Mouse (Mus musculus) CH12F3 (cell line): ENCODE measurements around the gene Kcnj15.

Experiments used
- in situ Hi-C: fragments of 300-500 bp; cut with MboI; formaldehyde crosslinking; loops from 2 replicates; pipeline ENCODE4 v1.14.3; 2020; ENCODE audit warnings: low sequenced_read_pairs

Kcnj15 gene

DNA sequence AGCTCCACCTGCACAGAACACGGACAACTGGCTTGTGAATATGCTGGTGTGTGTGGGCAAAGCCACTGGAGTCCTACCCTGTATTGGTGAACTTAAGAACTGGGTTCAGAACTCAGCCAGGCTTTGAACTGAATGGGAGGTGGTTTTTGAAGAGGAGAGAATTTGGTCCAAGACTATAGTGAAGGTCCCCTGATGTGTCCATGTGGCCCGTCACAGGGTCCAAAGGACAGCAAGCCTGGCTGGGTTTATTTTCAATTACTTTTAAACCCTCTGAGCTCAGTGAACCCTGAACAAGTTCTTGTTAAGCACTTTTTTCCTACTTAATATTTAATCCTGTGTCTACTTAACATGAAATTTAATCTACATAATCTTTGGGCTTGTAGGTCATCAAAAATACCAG lies 30.3 kb downstream of the Kcnj15 start:
- in situ Hi-C loops: no loop called here

DNA sequence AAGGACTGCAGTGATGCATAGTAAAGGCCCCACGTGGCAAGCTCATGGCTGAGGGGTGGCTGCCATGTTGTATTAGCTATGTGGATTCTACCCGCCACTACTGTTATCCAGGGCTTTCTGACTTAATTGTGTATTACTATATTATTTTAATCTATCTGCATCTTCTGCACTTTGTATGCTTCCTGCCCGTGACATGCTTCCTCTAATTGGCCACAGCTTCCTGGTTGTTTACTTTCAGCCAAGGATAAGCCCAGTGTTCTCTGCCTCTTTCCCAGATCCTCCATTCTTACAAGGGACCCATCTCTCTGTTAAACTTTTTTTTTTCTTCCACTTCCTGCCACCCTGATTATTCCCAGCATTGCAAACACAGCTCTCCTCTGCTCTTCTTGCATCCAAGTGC lies 32.0 kb downstream of the Kcnj15 start:
- in situ Hi-C loops: no loop called here

DNA sequence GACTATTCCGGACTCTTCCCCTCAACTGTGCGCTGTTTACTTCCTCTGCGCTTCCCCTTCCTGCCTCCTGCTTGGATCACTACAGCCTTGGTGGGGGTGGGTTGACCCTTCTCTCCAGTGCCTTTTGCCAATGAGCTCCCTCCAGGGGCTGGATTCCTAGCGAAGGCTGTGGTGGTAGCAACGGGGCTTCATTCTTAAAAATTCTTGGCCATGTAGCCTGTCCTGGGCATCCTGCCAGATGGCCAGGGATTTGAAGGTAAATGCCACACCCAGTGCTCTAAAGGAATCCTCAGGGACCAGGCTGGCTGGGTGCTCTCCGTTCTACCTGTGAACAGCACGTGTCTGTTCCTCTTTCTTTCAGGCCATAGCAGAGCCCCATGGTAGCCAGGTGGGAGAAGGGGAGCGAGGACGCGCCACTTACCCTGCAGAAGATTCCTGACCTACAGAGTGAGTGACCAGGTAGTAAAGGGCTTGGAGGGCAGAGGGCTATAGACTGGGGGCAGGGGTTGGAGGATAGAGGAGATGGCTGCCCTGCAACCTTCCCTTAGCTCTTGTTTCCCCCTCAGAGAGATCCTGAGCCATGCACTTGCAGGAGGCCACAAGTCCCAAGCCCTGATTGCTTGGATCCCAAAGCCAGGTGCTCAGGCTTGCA lies 34.2 kb downstream of the Kcnj15 start:
- in situ Hi-C loops: no loop called here

DNA sequence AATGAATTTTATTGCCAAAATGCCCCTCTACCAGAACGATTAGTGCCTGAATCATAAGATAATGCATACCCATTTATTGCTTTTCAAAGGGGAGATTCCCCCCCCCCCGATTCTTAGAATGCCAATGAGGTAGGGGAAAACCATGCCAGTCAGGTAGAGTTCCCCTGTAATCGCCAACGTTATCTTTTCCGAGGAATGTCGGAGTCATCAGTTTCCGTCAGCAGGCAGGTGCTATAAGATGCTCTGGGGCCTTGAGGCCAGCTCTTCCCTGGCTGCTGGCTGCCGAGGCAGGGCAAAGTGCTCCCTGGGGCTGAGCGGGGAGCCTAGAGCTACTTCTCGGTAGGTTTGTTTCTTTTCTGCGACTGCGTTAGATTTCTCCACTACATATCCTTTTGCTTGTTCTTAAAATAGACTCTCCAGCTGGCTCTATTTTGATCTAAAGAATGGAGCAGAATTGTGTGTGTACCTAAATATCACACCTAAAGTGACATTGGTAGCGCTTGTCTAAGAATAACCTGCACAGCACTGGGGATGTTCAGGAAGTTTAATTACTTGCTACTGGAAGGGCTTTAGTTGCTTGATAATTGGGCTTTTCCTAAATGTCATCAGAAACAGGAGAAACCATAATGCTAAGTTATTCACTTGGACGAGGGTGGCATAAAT lies 35.6 kb downstream of the Kcnj15 start:
- in situ Hi-C loops: no loop called here

DNA sequence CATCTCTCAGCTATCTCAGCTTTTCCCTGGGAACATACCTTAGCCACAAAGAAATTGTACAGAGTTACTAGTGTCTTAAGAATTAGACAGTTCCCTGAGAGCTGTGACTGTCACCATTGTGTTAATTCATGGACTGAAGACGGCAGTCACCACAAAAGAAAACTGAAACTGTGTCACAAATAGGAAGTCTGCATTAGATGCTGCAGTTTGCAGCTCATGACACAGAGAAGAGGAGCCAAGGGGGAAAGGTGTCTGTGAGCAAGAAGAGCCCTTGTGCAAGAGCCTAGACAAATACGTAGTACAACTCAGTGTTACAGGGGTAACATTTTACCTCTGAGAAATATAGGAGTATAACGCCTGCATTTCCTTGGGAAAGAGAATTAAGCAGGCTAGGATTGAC lies 40.3 kb downstream of the Kcnj15 start:
- in situ Hi-C loops: no loop called here

DNA sequence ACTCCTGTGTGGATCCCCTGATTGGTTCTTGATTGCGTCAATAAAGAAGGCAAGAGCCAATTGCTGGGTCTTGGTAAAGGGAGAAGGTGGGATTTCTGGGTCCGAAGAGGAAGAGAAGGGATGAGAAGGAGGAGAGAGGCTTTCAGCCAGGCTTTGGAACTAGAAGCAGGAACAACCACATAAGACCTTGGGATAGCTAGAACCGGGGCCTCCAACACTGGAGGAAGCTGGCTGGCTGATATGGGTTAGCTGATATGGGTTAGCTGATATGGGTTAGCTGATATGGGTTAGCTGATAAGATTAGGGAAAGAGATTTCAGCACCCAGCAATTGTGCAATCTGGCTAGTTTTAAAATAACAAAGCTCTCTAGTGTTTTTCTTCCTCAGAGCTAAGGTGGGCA lies 44.3 kb downstream of the Kcnj15 start:
- in situ Hi-C loops: no loop called here

DNA sequence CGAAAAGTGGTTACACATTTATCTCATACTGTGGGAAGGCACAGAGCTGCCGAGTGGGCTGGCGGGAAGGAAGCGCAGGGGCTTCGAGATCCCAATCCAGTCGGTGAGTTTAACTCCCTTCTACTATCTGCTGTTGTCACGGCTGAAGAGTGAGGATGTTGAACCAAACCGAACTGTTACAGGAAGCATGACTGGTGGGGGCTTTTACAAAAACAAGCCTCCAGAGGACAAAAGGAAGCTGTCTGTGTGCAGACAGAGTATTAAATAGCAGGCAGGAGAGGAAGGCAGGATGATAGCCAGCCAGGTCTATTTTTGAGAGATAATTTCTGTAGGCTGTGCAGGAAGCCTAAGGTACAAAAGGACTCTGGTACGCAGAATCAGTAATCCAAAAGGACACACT lies 46.3 kb downstream of the Kcnj15 start:
- in situ Hi-C loops: no loop called here

DNA sequence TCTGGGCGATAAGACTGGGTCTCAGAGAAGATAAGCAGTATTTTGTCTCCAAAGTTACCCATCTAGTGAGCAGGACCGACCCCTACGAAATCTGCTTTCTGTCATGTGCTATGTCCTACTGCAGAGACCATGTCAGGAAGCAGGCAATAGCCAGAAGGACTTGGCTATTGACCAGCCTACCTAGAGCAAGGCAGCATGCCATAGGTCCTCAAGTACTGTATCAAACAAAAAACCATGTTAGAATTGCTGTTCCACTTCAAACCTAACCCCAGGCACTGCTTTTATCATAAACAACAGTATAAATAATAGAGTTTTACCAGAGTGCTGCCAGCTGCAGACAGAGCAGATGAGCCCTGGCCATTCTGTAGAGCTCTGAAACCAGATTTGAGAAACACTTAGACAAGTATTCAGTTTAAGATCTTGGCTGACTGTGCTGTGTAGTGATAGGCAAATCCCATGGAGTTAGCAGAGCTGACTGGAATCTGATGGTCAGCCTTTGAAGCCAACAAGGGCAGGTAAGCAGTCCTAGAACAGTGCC lies 50.5 kb downstream of the Kcnj15 start:
- in situ Hi-C loops: no loop called here

DNA sequence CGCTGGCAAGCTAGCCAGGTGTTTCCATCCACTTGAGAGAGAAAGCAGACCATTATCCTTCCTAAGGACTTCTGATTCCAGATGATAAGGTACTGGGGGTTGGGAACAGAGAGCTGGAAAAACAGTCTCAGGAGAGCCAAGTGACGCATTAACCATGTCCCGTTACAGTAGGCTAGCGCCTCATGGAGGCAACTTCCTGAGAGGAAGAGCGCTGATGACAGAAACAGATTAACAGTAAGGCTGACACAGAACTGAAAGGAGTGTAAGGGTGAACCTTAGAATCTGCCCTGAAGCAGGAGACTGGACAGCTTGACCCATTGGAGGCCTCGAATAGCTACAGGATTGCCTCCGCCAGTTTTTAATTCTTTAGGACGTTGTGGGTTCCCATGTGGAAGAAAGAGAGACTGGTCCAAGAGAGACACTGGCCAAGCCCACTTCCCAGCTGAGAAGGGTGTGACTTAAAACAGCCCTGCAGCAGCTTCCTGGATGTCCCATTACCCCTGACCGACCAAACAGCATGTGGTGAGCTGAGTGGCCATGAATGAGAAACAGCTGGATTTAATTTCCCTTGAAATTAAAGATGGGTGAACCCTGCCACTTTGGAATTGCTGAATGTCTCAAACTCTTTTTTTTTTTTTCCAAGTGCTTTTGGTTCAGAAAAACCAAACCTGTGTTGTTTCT lies 64.7 kb downstream of the Kcnj15 start:
- in situ Hi-C loops: no loop called here

DNA sequence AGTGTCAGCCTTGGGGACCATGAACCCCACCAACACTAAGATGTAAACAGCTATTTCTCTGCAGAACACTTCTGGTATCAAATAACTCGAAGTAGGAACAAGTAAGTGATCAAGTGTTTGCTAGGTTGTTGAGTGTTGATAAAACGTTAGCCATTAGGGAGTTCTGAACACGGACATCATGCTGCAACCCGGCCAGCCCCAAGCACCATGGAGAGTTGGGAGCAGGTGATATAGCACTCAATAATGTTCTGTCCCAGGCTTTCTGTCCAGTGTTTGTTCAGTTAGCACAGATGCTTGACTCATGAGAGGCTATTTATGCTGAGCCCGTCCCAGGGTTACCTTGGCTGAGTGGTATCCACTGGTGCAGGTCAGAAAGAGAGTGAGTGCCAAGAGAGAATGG lies 74.8 kb downstream of the Kcnj15 start:
- in situ Hi-C loops: no loop called here

DNA sequence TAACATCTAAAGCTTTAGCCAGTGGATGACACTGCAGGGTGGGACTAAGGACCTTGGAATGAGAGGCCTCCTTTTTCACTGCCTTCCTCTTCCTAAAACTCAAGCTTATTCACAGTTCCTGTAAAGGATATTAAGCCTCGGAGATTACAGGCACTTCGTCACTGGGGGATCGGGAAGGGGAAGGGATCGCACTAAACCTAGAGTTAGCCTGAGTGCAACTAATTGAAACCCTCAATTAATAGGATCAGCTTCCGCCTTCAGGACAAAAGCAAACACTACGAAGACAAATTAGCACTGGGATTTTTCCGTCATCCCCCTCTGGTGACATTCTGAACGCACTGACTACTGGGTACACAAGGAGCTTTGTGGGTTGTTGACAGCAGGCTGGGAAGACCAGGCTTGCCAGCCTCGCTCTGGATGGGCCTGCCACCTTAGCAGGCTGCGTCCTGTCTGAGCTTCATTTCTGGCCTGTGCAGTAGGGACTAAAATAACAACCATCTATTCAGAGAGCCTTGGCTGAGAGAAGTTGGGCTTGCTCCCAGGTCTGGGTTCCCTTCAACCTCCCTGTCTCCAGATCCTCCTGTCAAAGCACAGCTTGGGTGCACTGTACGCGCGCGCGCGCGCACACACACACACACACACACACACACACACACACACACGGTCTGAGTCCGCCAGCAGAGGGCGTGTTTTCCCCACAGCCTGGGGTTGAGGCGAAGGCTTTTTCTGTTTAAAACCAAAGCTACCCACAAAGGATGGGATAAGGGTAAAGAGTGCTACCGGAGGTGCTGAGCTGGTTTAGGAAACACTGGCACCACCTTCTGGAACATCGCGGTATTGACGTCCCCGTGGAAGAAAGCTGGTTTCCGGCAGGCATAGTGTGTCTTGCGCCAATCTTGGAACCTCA lies 83.8 kb downstream of the Kcnj15 start:
- in situ Hi-C loops: loop anchor here (10.0 kb wide), 1 partner anchor 624 kb away; no protein-coding TSS in a partner anchor

DNA sequence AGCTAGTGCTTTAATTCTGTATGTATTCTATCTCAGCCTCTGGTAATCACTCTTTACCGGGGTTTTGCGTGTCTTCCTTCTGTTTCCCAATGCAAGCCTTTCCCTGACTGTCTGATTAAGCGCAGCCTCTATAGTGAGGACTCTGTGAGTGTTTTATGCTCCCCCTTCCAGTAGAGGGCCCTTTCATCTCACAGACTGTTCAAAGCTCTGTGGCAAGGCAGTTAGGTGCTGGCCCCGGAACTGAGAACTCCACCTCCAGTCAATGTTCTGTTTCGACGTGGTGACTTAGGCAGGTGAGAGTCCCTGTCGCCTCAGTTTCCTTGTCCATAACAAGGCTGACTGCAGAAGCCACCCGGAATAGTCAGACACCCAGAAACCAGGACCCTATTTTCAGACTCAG lies 84.7 kb downstream of the Kcnj15 start:
- in situ Hi-C loops: loop anchor here (10.0 kb wide), 1 partner anchor 623 kb away; no protein-coding TSS in a partner anchor

DNA sequence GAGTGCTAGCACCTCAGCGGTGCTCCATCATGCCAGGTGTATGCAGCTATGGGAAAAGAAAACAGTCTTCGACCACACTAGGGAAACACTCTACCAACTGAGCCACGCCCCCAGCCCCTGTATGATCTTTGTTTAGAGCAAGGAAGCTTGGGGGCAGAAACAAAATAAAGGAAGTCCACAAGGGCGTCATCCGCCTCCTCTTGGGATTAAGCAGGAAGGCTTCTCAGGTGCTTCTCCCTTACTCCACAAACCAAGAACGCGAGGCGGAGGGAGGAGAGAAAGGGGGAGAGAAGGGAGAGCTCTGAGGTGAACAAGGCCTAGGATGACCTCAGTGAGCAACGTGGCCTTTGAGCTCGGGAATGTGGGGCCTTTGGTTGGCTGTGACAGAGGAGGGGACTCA lies 87.6 kb downstream of the Kcnj15 start:
- in situ Hi-C loops: loop anchor here (10.0 kb wide), 1 partner anchor 620 kb away; no protein-coding TSS in a partner anchor

DNA sequence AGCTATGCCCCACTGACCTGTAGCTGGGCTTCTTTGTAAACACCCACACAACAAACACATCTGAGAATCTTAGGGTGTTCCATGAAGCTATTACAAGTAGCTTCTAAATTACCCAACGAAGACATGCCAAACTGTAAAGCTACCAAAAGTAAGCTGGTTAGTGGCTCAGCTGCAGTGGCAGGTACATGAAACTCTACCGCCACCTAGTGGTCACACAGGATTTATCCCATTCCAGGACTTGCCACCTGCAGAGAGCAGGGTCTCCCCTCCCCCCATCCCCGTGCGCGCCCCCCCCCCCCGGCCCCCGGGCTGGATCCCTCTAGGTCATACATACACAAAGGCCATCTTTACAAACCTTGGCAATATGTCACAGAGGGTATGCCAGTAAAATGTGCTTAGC lies 88.5 kb downstream of the Kcnj15 start:
- in situ Hi-C loops: loop anchor here (10.0 kb wide), 1 partner anchor 619 kb away; no protein-coding TSS in a partner anchor

DNA sequence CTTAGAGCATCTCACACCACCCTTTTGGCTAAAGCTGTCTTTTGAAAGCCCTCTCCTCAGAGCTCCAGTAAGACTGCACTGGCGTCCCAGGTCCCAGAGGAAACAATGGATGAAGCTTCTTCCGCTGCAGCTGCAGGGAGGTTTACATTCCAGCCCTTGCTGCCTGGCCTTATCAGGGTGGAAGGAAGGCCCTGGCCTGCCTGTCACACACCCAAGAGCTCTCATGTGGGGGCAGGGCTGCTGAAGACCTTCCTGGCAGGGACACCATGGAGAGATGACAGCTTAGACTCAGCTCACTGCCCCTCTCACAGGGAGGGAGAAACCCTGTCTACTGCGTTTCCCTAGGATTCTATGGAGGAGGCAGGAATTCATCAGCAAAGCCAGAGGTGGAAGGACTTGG lies 89.8 kb downstream of the Kcnj15 start:
- in situ Hi-C loops: loop anchor here (10.0 kb wide), 1 partner anchor 618 kb away; no protein-coding TSS in a partner anchor

DNA sequence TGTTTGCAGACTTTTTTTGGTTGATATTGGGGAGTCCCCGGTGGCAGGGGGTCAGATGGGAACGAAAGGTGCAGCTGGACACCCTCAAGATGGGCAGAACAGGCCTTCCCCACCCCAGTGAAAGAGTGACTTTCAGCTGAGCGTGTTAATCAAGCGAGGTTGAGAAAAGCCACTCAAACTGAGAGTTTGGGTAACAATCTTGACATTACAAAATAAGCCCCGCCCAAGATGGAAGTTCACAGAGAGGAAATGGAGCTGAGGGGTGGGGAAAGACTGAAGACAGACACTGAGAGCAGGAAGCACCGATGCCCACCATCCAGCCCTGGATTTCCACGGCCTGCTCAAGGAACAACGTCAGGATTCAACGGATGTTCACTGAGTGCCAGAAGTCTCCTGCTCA lies 91.2 kb downstream of the Kcnj15 start:
- in situ Hi-C loops: loop anchor here (10.0 kb wide), 1 partner anchor 616 kb away; no protein-coding TSS in a partner anchor

DNA sequence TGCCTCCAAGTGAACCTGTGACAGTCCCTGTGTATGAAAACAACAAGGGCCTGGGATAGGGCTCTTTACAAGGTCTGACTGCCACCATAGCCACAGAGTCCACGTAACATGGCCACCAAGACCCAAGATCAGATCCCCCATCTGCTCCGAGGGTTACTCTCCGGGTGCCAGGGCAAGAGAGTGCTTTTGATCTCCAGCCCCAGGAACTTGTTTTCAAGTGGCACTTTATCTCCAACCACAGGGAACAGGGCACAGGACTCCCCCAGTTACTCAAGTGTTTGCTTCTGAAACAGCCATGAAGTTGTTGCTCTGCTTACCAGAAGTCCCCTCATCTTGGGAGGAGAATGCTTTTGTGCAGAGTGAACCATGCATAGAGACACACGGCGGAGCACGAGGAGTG lies 92.0 kb downstream of the Kcnj15 start:
- in situ Hi-C loops: loop anchor here (10.0 kb wide), 1 partner anchor 615 kb away; no protein-coding TSS in a partner anchor

DNA sequence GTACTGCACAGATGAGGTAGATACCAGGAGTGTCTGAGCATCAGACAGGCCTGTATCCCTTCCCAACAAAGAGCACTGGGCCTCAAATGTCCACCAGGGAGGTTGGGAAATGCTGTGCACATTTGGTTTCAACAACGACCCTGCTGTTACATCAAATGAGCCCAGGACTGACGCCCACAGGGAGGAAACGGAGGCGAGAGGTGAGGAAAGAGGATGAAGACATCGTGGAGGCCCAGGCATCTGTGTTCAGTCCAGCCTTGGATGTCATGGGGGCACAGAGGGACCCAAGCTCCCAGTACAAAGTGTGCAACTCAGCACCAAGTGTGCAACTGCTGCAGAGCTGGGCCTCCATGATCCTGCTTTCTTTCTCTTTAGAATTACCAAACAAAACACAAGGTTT lies 92.4 kb downstream of the Kcnj15 start:
- in situ Hi-C loops: loop anchor here (10.0 kb wide), 1 partner anchor 615 kb away; no protein-coding TSS in a partner anchor
